Mouse (Mus musculus) lung, adult 2 months (tissue): ENCODE results near the gene Cacna2d3.

Experiments
- CTCF ChIP-seq: fragments of 200-500 bp; IDR thresholded peaks from 2 replicates; pipeline ENCODE4 v1.5.1; 2011; ENCODE audit warnings: mild to moderate bottlenecking, low read length, control low read depth; ENCODE audit not compliant: insufficient read depth
- POLR2A ChIP-seq: fragments of 200-500 bp; IDR thresholded peaks from 2 replicates; pipeline ENCODE4 v1.6.1; 2011; ENCODE audit warnings: low read depth, mild to moderate bottlenecking, control low read depth, low read length, borderline replicate concordance; ENCODE audit errors: extremely low read depth

DNA sequence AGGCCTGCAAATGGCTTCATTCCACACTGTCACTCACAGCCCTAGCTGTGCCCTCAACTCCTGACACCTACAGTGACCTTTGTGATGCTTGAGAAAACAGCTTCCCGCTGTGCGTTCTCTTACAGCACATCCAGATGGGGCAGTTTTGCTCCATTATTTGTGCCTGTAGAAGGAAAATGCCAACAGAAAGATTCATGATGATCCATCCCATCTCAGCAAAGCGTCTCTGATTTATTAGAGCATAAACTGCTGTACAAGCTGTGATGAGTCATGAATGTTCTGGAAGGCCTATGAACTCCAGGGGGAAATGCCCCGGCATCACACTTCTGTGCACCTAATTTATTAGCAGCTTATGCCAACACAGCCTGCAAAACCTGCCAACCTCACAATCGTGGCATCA, 453.1 kb downstream of the Cacna2d3 start:
- TF ChIP-seq CTCF (no peak), POLR2A (no peak)
